Mouse (Mus musculus): ENCODE measurements around the gene Ccdc194. TPM values are rescaled to one million over a fixed set of nuclear protein-coding genes. Genes with fewer than 3 reads are reported as not detected.

Ccdc194 gene
- not detected for total RNA-seq (2021)

DNA sequence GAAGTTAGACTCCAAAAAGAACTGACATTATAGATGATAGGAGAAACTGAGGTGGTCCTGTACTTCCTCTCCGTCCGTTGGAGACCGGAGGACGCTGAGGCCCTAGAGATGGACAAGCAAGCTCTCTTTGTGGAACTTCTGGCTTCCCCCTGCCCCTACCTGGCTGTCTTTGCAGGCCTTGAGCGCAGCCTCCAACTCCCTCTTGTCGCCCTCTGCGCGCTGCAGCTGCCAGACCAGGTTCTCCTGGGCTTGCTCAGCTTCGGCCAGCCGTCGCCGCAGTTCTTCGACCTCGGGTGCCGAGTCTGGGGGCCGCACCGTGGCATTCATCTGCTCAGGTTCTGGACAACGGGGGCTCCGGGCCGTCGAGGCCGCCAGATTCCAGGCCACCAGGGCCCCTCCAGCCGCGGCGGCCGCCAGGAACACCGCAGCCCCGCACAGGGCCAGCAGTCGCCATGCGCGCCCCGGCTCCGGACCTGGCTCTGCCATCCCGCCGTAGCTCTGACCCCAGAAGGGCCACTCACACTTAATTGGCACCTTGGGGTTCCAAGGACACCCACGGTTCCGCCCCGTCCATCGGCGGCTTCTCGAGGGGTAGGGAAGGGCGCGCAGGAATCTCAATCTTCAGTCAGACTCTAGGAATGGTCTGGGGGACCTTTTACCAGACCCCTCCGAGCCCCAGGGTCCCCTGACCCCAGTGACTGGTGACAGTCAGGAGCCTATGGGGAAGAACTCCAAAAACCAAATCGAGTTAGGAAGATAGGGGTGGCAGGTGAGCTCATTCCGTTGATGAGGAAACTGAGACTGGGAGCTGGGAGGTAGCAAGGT lies at the start of gene Ccdc194:
Gene Ccdc194 (minus strand): TSS at position 486 of the 825 bp plus-strand sequence.
- DNase-seq (ENCODE audit: extremely low spot score in 1 of 2, low spot score in 2 of 2): no peak
- intact Hi-C loops (cut with DNase I): no loop called here

DNA sequence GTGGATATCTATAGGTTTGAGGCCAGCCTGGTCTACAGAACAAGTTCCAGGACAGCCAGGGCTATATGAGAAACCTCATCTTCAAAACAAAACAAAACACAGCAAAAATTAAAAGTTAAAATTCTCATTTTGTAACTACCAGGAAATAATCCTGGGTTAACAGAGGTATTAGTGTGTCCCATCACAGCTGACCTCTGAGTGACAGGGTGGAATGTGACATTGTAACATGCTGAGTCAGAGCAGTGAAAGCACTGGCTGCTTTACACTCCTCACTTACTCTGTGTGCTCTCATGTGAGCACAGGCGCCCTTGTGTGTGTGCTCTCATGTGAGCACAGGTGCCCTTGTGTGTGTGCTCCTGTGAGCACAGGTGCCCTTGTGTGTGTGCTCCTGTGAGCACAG lies 49.5 kb upstream of the Ccdc194 start:
- no peak for DNase-seq (ENCODE audit: extremely low spot score in 1 of 2, low spot score in 2 of 2)
- intact Hi-C loops (cut with DNase I): no loop called here

DNA sequence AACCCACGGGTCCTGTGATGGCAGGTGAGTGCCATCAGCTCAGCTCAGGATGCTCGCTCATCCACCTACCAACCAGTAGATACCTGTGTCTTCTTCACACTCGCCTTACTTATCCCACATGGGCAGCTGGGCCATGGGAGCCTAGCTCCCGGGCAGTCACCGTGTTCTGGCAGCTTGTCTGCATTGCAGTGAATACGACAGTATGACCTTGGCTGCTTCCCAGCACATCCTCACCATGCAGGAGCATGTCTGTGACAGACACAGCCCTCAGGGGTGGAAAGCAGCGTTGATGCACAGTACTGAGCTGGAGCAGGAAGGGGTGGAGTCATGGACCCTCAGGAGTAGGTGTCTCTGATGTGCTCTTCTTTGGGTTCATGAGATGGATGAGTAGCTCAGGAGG lies 48.9 kb upstream of the Ccdc194 start:
- intact Hi-C loops (cut with DNase I): no loop called here

DNA sequence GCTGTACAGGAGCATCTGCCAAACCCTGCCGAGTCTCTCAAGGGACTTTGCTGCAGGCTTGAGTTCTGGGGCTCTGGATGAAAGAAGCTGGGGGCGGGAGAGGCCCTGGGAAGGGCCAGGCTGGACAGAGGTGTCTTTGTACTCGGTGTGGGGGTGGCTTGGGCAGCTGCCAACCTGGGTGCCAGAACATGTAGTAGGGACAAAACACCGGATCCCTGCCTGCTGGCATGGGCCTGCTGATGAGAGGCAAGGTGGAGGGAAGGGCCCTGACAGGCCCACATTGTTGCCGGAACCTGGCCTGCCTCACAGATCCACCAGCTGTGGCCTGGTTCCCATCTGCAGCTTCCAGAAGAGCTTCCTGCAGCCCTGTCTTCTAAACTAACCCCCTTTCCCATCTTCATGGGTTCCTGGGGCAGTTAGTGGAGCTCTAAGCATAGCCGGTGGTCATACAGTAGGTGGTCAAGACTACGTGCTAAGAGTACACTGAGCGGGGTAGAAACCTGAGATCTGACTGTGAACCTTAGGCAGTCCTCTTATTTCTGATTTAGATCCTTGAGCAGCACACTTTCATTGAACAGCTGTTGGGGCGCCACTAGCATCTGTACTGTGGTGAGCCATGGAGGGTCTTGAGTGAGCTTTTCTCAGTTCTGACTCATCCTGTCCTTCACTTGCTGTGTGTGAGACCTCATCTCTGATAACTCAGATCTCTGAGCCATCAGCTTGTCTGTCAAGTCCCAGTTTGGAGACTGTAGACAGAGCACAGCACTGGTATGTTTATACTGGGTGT lies 47.5 kb upstream of the Ccdc194 start:
- intact Hi-C loops (cut with DNase I): no loop called here
- peak; percentile 87 to 91 for DNase-seq (ENCODE audit: extremely low spot score in 1 of 2, low spot score in 2 of 2)

More for the DNA sequence above, 48.9 kb upstream of the Ccdc194 start:
- no peak for DNase-seq (ENCODE audit: extremely low spot score in 1 of 2, low spot score in 2 of 2)

DNA sequence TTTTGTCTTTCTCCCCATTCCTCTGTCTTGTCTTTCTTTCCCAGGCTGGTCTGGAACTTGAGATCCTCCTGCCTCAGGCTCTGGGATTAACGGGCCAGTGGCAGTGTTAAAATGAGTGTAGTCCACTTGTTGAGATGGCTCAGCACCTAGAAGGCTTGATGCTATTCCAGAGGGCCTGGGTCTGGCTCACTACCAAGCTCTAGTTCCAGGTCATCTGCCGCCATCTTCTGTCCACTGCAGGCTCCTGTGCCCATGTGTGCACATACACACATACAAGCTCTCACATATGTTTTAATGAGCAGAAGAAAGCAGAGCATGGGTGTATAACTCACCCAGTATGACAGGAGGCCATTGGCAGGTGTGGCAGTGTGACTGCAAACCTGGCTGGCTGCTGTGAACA lies 46.6 kb upstream of the Ccdc194 start:
- intact Hi-C loops (cut with DNase I): no loop called here
- DNase-seq (ENCODE audit: extremely low spot score in 1 of 2, low spot score in 2 of 2): no peak

DNA sequence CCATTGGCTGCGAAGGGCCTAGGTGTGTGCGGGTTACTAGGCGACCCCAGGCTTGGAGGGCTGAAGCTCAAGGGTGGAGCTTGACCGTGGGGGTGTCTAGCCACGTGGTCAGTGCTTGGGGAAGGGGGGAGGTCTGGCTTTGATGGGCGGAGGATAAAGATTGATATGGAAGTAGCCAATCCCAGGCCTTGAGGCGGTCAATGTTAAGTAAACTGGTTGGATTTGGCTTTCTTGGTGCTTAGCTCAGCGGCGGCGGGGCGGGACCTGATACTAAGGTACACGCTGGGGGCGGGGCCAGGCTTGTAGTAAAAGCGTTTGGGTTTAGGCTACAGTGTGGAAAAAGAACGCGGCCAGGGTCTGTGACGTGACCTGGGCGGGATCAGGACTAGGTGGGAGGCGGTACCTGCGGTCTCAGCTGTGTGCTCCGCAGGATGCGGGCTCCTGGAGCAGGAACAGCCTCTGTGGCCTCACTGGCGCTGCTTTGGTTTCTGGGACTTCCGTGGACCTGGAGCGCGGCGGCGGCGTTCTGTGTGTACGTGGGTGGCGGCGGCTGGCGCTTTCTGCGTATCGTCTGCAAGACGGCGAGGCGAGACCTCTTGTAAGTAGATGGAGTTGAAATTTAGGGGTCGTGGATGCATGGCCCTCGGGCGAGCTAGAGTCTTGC lies 44.9 kb upstream of the Ccdc194 start:
- intact Hi-C loops (cut with DNase I): no loop called here
- DNase-seq (ENCODE audit: extremely low spot score in 1 of 2, low spot score in 2 of 2): peak; percentile 94 to 95

DNA sequence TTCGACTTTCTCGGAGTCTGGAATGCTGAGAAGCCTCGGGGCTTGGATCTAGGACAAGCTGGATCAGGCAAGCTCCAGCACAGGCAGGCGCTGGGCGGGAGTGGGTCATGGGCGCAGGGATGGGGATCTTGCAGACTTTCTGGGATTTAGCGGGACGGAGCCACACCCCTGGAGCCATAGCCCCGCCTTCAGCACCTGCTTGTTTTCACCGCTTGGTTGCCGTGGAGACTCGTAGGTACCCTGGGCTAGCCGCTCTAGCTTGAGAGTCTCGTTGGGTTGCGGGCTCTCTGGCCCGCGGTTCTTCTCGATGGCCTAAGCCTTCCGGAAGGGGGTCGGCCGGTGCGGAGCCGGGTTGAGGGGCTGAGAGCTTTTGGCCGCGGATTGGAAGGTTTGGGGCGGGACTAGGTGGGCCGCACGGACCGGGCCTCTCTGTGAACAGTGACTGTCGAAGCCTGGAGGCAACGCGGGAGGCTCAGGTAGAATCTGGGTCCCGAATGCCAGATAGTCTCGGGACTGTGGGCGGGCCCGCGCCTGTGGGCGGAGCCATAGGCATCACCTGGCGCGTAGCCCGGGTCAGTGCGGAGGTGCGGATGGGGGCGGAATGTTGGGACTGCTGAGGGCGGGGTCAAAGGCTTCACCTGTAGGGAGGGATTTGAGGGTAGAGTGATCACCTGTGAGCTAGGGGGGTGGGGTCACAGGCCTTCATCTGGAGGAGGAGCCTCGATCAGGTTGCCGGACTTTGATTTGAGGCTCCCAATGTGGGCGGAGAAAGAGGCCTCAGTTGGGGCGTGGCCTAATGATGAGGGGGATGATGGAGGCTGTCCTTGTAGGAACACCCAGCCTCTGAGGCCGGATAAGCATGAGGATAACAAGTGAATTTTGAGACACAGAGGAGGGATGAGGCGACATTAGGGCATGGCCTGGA lies 44.1 kb upstream of the Ccdc194 start:
- peak; percentile 89 to 90 for DNase-seq (ENCODE audit: extremely low spot score in 1 of 2, low spot score in 2 of 2)
- intact Hi-C loops (cut with DNase I): no loop called here

DNA sequence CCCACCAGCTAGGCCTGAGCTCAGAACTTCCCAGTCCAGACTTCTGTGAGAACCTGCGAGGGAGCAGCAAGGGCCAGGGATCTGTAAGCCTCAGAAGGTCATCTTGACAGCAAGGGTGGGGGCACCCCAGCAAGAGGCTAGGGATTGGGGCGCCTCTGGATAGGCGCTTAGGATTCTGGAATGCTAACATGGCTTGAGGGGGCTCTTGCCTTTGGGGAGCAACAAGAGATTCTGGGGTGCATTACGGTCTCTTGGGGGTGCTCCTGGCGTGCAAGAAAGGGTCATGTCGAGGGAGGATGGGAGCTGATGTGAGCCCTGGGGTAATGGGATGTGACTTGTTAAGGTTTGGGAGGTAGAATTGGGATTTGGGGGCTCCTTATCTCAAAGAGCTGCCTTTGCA lies 43.4 kb upstream of the Ccdc194 start:
- intact Hi-C loops (cut with DNase I): no loop called here
- no peak for DNase-seq (ENCODE audit: extremely low spot score in 1 of 2, low spot score in 2 of 2)

DNA sequence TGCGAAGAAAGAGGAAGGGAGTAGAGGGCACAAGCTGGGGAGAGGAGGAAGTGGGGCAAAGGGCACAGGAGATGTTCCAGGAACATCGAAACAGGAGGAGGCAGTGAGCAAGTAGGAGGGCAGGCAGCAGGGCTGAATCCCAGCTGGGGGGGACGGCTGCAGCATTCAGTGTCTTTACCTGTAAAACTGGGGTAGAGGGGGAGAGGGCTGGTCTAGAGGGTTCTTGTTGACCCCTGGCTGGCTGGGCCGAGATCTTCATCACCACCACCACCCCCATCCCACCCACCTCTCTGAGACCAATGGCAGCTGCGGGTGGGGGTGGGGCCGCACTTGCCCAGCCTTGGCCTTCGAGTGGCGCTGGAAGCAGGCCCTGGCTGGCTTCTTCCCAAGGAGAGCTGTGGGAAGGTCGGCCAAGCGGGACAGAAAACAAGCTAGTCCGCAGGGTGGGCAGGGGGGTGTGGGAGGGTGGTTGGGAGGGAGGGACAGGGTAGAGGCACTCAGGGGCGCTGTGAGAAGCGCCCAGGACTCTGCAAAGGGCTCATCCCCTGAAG lies 43.0 kb upstream of the Ccdc194 start, which contains the start of gene Slc27a1:
Gene Slc27a1 (plus strand): TSS at position 496 of the 551 bp plus-strand sequence.
- DNase-seq (ENCODE audit: extremely low spot score in 1 of 2, low spot score in 2 of 2): peak in 1 of 2 experiments; percentile 86
- intact Hi-C loops (cut with DNase I): no loop called here

DNA sequence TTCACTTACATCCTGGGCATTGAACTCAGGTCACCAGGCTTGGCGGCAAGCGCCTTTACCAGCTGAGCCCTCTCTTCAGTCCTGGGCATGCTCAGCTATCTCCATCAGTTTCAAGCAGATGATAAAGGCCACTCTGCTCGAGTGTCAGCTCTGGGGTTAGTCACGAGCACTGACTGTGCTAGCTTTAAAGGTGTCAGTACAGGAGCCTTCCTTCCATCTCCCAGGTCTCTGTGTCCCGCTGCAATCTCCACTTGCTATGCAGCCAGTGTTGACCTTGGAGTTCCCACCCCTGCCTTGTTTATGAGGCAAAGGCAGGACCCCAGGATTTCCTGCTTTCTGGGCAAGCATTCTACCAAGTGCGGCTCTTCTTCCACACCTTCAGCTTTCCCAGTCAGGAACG lies 42.1 kb upstream of the Ccdc194 start:
- no peak for DNase-seq (ENCODE audit: extremely low spot score in 1 of 2, low spot score in 2 of 2)
- intact Hi-C loops (cut with DNase I): no loop called here

DNA sequence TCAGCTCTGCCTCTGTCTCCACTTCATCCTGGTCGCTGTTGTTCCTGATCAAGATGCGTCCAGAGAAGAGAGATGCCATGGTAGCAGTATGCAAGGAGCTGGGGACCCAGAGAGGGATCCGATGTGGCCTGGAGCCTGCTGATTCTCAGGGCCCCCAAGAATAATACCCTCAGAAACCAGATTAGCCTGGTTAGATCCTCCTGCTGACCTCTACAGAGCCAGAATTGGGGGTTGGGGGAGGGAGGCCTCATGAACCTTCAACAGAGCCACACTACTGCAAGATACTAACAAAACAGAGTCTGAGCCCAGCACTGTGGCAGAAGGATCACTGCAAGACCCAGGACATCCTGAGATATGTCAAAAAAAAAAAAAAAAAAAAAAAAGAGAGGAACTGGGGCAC lies 41.0 kb upstream of the Ccdc194 start, which contains the start of gene Nxnl1:
Gene Nxnl1 (minus strand): TSS at position 101 of the 400 bp plus-strand sequence.
- intact Hi-C loops (cut with DNase I): no loop called here
- no peak for DNase-seq (ENCODE audit: extremely low spot score in 1 of 2, low spot score in 2 of 2)

DNA sequence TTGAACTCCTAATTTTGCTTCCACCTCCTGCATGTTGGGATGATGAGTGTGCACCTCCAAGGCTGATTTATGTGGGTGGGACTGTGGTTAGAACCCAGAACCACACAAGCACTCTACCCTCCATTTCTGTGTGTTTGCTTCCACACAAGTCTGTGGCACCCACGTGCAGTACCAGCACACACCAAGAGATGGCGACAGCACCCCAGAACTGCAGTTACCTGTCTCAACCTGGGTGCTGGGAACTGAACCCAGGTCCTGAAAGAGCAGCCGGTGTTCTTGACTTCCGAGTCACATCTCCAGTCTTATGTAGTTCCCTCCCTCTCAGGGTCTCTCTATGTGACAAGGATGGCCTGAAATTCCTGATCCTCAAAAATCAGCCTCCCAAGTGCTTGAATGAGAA lies 38.5 kb upstream of the Ccdc194 start:
- DNase-seq (ENCODE audit: extremely low spot score in 1 of 2, low spot score in 2 of 2): no peak
- intact Hi-C loops (cut with DNase I): no loop called here

DNA sequence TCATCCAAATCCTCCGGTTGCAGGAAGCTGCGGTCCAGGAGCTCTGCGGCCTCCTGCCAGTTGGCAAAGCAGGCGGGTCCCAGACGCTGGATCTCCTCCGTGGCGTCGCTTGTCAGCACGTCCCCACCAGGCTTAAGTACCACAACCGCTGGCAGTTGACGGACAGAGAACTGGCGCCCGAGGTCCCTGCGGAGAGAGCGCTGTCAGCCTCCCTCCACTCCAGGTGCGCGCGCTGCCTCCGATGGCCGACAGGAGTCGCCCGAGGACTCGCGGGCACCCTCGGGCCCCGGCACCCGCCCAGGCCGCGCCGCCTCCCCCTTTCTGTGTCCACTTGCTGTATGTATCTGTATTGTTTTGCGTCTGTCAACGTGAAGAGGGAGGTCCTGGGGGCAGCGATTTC lies 37.2 kb upstream of the Ccdc194 start:
- intact Hi-C loops (cut with DNase I): no loop called here
- peak in 1 of 2 experiments; percentile 86 for DNase-seq (ENCODE audit: extremely low spot score in 1 of 2, low spot score in 2 of 2)

DNA sequence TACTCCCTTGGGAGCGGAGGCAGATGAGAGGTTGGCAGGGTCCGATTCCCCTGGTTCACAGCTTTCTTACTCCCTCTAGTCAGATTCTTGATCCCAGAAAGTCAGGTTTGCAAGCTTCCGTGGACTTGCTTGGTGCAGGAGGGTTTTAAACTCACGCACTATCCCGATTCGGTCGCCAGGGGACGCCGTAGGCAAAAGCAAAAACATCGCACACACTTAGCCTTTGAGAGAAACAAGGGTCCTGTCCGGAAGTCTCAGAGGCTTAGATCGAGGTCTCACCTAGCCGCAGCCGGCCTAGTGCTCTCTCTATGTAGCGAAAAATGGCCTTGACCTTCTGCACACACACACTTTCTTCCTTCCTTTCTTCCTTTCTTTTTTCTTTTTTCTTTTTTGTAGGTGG lies 35.9 kb upstream of the Ccdc194 start:
- no peak for DNase-seq (ENCODE audit: extremely low spot score in 1 of 2, low spot score in 2 of 2)
- intact Hi-C loops (cut with DNase I): loop anchor here (1.0 to 2.0 kb wide), 2 partner anchors 34 to 99 kb away; no protein-coding TSS in a partner anchor

DNA sequence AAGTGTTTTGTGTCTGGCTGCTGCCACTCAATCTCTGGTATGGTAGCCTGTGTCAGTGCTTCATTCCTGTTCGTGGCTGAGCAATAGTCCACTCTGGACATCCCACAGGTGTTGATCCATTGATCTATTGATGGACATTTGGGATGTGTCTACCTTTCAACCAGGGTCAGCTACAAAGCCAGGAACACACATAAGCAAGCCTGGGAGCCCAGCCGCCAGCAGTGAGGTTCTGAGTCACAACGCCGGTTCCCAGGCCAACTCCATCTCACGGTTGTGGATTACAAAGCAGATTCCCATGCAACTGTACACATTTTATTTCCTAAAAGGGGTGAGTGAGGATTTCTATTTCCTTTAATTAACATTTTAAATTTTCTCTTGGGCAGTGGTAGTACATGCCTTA lies 35.3 kb upstream of the Ccdc194 start:
- intact Hi-C loops (cut with DNase I): loop anchor here (1.0 to 2.0 kb wide), 2 partner anchors 35 to 100 kb away; no protein-coding TSS in a partner anchor
- DNase-seq (ENCODE audit: extremely low spot score in 1 of 2, low spot score in 2 of 2): no peak

DNA sequence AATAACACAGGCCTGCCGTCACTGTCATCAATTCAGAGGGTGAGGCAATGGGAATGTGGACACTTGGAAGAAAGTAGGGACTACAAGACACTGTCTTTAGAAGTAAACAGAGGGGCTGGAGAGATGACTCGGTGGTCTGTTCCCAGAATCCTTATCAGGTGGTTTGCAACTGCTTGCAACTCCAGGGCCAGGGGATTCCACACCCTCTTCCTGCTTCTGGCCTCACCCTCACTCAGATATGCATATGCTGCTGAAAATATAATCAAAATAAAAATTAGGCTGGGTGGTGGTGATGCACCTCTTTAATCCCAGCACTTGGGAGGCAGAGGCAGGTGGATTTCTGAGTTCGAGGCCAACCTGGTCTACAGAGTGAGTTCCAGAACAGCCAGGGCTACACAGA lies 34.6 kb upstream of the Ccdc194 start:
- no peak for DNase-seq (ENCODE audit: extremely low spot score in 1 of 2, low spot score in 2 of 2)
- intact Hi-C loops (cut with DNase I): loop anchor here (2.0 kb wide), 1 partner anchor 101 kb away; no protein-coding TSS in a partner anchor

DNA sequence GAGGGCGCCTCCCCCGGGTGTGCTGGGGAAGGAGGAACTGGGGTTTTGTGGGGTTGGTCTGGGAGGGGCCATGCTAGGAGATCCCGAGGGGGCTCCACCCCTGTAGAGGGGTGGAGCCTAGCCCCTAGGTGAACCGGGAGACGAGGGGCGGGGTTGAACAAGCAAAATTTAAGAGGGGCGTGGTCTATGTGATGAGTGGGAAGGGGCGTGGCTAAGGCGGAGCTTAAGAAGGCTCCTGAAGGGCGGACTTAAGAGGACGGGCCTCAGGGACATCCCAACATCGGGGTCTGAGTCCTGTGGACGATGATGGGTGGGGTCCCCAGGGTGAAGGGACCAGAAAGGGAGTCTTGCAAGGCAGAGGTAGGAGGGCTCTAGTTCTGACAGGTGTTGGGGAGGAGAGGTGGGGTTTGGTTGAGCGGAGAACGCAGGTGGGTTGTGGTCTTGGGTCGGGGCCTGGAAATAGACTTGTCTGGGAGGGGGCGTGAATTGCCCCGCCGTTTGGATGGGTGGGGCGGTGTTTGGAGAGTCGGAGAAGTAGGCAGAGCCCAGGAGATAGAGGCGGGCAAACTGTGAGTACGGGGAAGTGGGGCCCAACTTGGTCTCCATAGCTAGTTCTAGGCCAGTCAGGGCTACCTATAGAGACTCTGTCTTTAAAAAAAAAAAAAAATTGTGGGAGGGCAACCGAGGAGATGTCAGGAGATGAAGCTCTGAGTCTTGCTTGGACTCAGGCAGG lies 33.6 kb upstream of the Ccdc194 start:
- DNase-seq (ENCODE audit: extremely low spot score in 1 of 2, low spot score in 2 of 2): peak in 1 of 2 experiments; percentile 71
- intact Hi-C loops (cut with DNase I): no loop called here
